Mouse (Mus musculus): ENCODE data around the gene Thrap3.

DNA sequence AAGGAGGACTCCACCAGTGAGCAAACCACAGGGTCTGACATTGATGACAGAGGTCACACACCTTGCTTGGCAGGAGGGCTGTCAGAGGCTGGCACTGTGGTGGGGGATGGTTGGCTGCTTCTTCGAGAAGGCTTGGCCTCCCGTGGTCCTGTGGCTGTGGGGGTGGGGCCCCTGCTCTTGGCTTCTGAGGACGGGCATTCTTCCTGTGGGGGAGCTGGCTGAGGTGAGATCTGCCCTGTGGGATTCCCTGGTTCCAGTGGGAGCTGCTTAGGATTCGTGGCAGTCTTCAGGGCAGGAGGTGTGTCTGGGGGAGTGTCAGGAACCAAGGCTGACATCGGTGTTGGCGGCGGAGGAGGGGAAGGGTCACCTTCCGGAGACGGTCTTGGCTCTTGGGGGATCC lies 39.4 kb upstream of the Thrap3 start:
- TF ChIP-seq CTCF (IDR thresholded peaks at IDR 0.05; ENCODE audit: borderline replicate concordance, insufficient read depth, low read depth, low read length): no peak
- no peak for TF ChIP-seq POLR2A (IDR thresholded peaks at IDR 0.05; ENCODE audit: borderline replicate concordance, insufficient read depth, low read length)

Data from cerebellum, adult 2 months (tissue).